Mouse (Mus musculus): ENCODE measurements around the gene Dhrs3. TPM values are rescaled to one million over a fixed set of nuclear protein-coding genes. Genes with fewer than 3 reads are reported as not detected.

Dhrs3 gene
- polyA plus RNA-seq, 1 experiment from 2014 or later, result 123 TPM

DNA sequence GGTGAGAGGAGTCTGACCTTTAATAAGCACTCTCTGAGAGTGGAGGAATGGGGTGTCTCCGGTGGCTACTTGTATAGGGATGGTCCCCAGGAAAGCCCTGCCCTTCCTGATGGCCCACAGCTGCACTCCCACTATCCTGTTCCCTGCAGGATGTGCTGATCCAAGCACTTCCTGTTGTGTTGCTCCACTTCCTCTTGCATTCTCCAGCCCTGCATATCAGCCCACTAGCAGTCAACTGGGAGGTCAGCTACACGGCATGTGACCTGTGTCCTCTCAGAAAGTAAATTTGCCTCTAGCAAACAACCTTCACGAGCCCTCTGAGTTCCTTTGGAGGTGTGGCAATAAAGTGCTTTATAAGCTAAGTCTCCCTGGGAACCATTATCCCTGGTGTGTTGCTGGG is 11.3 kb downstream of the Dhrs3 start:
- 44% methylated on average over 3 of the region's 3 CpGs for WGBS
- Histone ChIP-seq H3K4me2 (ENCODE audit: low read length) (no peak overlapping the region), H3K36me3 (ENCODE audit: control insufficient read depth, insufficient read depth, low read length) (peaks cover 28% of the 10 kb centered on the region), H3K27ac (ENCODE audit: low read depth) (peak overlapping the region; percentile 47; the same call in 1 of the 2 replicates), H3K27me3 (replicated peaks; ENCODE audit: control insufficient read depth, insufficient read depth, low read length) (no peaks in the 10 kb centered on the region), H3K9ac (ENCODE audit: low read length) (no peak overlapping the region), H3K4me3 (ENCODE audit: low read depth, low read length) (no peak overlapping the region), H3K9me3 (ENCODE audit: control insufficient read depth, low read length) (no peaks in the 10 kb centered on the region), H3K4me1 (replicated peaks; ENCODE audit: control insufficient read depth, insufficient read depth, low read length) (peaks cover 27% of the 10 kb centered on the region)
- DNase-seq (ENCODE audit: low spot score) (no peak), ATAC-seq (replicated peaks; ENCODE audit: low FRiP score, low TSS enrichment, low read depth) (0 out of 2 replicates have a peak, but pooled peaks have one; percentile 7)

DNA sequence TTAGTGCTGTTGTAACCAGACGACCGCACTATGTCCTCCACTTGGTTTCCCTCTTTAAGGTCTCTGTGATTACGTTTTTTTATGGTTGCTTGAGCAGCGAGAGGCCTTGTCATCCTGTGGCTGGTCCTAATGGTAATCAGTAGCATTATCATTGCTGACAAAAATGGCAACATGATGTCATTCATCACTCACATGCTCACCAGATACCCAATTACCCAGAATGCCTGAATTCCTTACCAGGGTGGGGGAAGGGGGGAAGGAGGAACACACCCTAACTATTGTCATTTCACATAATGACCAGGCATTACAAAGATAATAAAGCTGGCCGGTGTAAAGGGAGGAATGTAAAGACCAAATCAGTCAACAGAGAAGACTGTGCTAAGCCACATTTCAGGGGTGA is 12.5 kb downstream of the Dhrs3 start:
- Histone ChIP-seq H3K9ac (ENCODE audit: low read length) (no peak overlapping the region), H3K9me3 (ENCODE audit: control insufficient read depth, low read length) (no peaks in the 10 kb centered on the region), H3K27ac (ENCODE audit: low read depth) (0 out of 2 replicates have a peak overlapping the region, but pooled peaks have one; percentile 2), H3K4me1 (replicated peaks; ENCODE audit: control insufficient read depth, insufficient read depth, low read length) (peaks cover 27% of the 10 kb centered on the region), H3K4me2 (ENCODE audit: low read length) (no peak overlapping the region), H3K4me3 (ENCODE audit: low read depth, low read length) (no peak overlapping the region), H3K27me3 (replicated peaks; ENCODE audit: control insufficient read depth, insufficient read depth, low read length) (no peaks in the 10 kb centered on the region), H3K36me3 (ENCODE audit: control insufficient read depth, insufficient read depth, low read length) (peaks cover 16% of the 10 kb centered on the region)
- 59% methylated on average over 5 of the region's 5 CpGs for WGBS
- ATAC-seq (replicated peaks; ENCODE audit: low FRiP score, low TSS enrichment, low read depth) (no peak), DNase-seq (ENCODE audit: low spot score) (no peak)

DNA sequence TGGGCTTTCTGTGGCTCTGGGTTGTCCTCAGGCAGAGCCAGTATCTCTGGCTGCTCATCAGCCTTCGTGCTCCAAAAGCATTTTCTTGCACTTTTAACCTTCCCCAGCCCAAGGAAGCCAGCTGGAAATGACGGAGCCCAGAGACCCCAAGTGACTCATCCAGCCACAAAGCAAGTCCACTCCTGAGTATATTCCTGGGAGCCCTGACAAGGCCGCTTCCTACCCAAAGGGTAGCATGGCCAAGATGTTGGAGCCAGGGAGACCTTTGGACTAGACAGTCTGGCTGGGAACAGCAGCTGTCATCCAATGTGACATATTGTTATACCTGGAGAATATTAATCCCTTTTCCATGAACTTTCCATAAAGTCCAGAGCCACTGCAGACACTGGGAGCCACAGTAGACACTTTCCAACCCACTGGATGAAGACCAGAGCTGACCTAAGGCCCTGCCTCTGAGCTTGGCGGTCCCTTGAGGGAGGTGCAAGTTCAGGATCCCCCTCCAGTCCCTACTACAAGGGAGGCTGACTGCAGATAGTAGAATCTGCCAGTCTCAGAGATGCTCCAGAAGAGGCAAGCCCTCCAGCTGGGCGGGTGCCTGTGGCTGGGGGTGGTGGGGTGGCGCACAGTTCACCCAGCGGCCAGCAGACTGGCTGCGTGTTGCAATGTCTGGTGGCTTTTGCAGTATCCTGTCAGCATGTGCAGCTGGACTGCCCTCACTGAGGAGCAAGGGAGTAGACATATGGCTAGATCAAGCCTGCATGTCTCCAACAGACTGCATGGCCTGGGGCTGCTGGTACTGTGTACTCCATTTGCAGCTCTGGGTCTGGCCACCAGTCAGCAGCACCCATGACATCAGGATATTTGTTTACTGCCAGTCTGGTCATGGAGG is 13.6 kb downstream of the Dhrs3 start:
- Histone ChIP-seq H3K4me1 (replicated peaks; ENCODE audit: control insufficient read depth, insufficient read depth, low read length) (peaks cover 27% of the 10 kb centered on the region), H3K9me3 (ENCODE audit: control insufficient read depth, low read length) (no peaks in the 10 kb centered on the region), H3K36me3 (ENCODE audit: control insufficient read depth, insufficient read depth, low read length) (peaks cover 15% of the 10 kb centered on the region)

DNA sequence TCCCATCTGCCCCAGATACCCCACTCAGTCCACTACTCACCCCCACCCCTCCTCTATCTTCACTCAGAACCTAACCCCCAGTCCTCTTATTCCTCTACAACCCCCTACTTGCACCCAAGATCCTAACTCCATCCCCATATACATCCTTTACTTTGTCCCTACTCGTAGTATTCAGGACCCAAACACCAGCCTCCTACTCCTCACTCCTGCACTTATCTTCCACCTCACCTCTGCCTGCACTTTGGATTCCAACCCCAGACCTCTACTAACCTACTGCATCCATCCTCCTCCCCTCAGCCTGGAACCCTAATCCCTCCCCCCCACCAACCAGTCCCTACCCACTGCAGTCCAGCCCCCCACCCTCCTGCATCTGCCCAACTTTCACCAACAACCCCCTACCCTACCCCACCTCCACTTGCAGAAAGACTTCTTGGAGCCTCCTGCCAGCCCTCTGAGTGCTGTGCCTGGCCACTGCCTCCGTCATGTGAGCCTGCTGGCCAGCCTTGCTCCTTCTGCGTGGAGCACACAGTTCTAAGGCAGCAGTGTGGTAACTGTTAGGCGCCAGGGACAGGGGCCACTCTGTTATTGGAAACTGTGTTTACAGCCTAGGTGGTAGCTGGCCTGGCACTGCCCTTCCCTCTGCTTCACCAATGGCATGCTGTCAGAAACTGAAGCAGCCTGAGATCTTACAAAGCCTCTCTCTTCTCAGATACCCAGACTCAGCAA is 14.5 kb downstream of the Dhrs3 start:
- H3K9ac ChIP-seq (ENCODE audit: low read length), result no peak overlapping the region

More for the DNA sequence above, 13.6 kb downstream of the Dhrs3 start:
- Histone ChIP-seq H3K4me3 (ENCODE audit: low read depth, low read length) (no peak overlapping the region), H3K9ac (ENCODE audit: low read length) (no peak overlapping the region), H3K4me2 (ENCODE audit: low read length) (no peak overlapping the region), H3K27me3 (replicated peaks; ENCODE audit: control insufficient read depth, insufficient read depth, low read length) (no peaks in the 10 kb centered on the region), H3K27ac (ENCODE audit: low read depth) (no peak overlapping the region; the same call in 1 of the 2 replicates)
- DNase-seq (ENCODE audit: low spot score) (no peak), ATAC-seq (replicated peaks; ENCODE audit: low FRiP score, low TSS enrichment, low read depth) (no peak)
- 53% methylated on average over 8 of the region's 8 CpGs for WGBS

DNA sequence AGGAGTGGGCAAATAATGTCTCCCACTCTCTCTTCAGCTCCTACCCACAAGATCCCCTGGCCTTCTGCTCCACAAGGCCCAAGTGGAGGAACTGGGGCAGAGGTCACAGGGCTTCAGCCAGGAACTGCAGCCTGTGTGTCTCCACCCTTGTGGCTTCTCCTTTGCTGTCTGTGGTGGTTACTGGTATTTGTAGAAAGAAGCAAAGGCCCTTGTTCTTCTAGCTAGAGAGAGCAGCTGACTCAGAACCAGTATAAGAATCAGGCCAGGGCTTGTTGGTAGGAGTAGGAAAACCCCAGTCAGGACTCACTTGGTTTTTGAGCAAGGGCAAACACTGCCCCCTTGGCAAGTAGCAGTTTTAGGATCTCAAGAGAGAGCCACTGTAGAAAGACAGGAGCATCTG is 16.2 kb downstream of the Dhrs3 start:
- H3K27me3 ChIP-seq (replicated peaks; ENCODE audit: control insufficient read depth, insufficient read depth, low read length), result no peaks in the 10 kb centered on the region
- H3K4me2 ChIP-seq (ENCODE audit: low read length), result no peak overlapping the region
- H3K9ac ChIP-seq (ENCODE audit: low read length), result no peak overlapping the region
- H3K27ac ChIP-seq (ENCODE audit: low read depth), result no peak overlapping the region
- ATAC-seq (replicated peaks; ENCODE audit: low FRiP score, low TSS enrichment, low read depth) (no peak), DNase-seq (ENCODE audit: low spot score) (no peak)
- H3K9me3 ChIP-seq (ENCODE audit: control insufficient read depth, low read length), result no peaks in the 10 kb centered on the region
- H3K4me1 ChIP-seq (replicated peaks; ENCODE audit: control insufficient read depth, insufficient read depth, low read length), result peaks cover 22% of the 10 kb centered on the region
- peaks cover 20% of the 10 kb centered on the region for H3K36me3 ChIP-seq (ENCODE audit: control insufficient read depth, insufficient read depth, low read length)
- H3K4me3 ChIP-seq (ENCODE audit: low read depth, low read length), result no peak overlapping the region

More for the DNA sequence above, 14.5 kb downstream of the Dhrs3 start:
- DNase-seq (ENCODE audit: low spot score) (no peak), ATAC-seq (replicated peaks; ENCODE audit: low FRiP score, low TSS enrichment, low read depth) (no peak)
- Histone ChIP-seq H3K4me2 (ENCODE audit: low read length) (no peak overlapping the region), H3K4me1 (replicated peaks; ENCODE audit: control insufficient read depth, insufficient read depth, low read length) (peaks cover 26% of the 10 kb centered on the region), H3K9me3 (ENCODE audit: control insufficient read depth, low read length) (no peaks in the 10 kb centered on the region), H3K36me3 (ENCODE audit: control insufficient read depth, insufficient read depth, low read length) (peaks cover 16% of the 10 kb centered on the region), H3K4me3 (ENCODE audit: low read depth, low read length) (no peak overlapping the region), H3K27ac (ENCODE audit: low read depth) (no peak overlapping the region), H3K27me3 (replicated peaks; ENCODE audit: control insufficient read depth, insufficient read depth, low read length) (no peaks in the 10 kb centered on the region)
- WGBS, result 79% methylated on average over 4 of the region's 4 CpGs

DNA sequence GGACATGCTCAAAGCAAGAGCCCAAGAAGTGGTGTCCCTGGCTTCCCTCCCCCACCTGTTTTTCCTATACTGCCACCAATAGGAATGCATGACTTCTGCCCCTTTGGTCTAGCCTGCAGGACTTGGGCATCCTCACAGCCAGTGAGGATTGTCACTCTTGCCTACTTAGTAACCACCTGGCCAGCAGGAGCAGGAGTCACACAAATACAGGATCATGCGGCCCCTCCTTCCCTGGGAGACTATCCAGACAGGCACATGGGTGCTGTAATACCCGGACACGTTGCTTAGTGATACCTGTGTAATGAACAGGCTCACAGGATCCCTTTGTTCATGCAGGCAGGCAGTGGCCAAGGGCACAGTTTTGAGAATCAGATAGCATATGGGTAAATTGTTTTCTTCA is 17.7 kb downstream of the Dhrs3 start:
- H3K4me2 ChIP-seq (ENCODE audit: low read length), result no peak overlapping the region
- no peak overlapping the region for H3K4me3 ChIP-seq (ENCODE audit: low read depth, low read length)
- no peak overlapping the region for H3K9ac ChIP-seq (ENCODE audit: low read length)
- no peak for ATAC-seq (replicated peaks; ENCODE audit: low FRiP score, low TSS enrichment, low read depth)
- peaks cover 16% of the 10 kb centered on the region; the same call in 1 of the 2 replicates for H3K36me3 ChIP-seq (ENCODE audit: control insufficient read depth, insufficient read depth, low read length)
- H3K9me3 ChIP-seq (ENCODE audit: control insufficient read depth, low read length), result no peaks in the 10 kb centered on the region
- H3K4me1 ChIP-seq (replicated peaks; ENCODE audit: control insufficient read depth, insufficient read depth, low read length), result peaks cover 18% of the 10 kb centered on the region
- no peaks in the 10 kb centered on the region for H3K27me3 ChIP-seq (replicated peaks; ENCODE audit: control insufficient read depth, insufficient read depth, low read length)
- no peak overlapping the region for H3K27ac ChIP-seq (ENCODE audit: low read depth)
- DNase-seq (ENCODE audit: low spot score), result no peak
- 77% methylated on average over 3 of the region's 3 CpGs for WGBS

DNA sequence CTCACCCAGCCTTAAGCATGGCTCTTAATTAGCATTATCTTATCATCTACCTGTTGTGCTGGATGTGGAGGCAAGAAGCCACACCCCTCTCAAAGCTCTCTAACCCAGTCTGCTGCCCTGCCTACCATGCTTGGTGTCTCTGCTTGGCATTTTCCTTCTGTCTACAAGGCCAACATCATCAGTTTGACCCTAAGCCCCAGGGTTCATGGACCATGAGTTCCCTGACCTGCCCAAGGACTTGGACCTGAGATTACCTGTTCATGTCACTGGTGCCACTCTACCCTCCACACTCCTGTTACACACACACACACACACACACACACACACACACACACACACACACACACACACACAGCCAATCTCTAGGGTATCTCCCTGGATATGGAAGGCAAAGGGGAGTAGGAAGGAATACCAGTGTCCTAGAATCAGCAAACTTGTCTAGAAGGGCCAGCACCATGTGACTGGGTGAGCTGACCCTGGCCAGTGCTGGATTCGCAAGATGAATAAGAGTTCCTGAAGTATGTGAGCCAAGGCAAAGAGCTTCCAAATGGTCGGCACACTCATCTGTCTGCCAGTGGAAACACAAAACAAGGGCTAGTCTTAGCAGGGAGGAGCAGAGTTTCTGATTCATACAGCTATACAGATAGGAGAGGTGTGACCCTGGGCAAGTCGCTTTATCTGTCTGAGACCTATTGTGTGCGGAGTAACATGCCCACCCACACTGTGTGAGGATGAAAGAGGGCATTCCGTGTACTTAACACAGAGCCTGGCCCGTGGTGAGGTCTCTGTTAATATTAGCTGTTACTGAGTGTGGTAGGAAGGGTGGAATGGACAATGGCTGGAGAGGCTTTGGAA is 20.9 kb downstream of the Dhrs3 start:
- no peak for DNase-seq (ENCODE audit: low spot score)

DNA sequence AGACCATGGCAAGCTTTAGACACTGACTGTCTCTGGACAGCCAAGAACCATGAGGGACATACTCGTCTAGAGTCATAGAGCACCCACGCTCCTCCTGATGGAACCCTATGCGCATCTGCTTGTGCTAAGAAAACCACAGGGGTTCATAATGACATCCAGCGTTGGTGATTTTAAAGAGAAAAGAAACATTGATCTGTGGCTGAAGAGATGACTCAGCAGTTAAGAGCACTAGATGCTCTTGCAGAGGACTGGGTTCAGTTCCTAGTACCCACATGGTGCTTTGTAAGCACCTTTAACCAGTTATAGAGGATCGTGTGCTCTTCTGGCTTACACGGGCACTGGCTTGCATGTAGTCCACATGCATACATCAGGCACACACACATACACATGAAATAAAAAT is 23.9 kb downstream of the Dhrs3 start:
- Histone ChIP-seq H3K4me2 (ENCODE audit: low read length) (no peak overlapping the region), H3K4me1 (replicated peaks; ENCODE audit: control insufficient read depth, insufficient read depth, low read length) (no peaks in the 10 kb centered on the region), H3K9me3 (ENCODE audit: control insufficient read depth, low read length) (no peaks in the 10 kb centered on the region), H3K27ac (ENCODE audit: low read depth) (no peak overlapping the region), H3K9ac (ENCODE audit: low read length) (no peak overlapping the region), H3K36me3 (ENCODE audit: control insufficient read depth, insufficient read depth, low read length) (peaks cover 42% of the 10 kb centered on the region), H3K4me3 (ENCODE audit: low read depth, low read length) (no peak overlapping the region), H3K27me3 (replicated peaks; ENCODE audit: control insufficient read depth, insufficient read depth, low read length) (no peaks in the 10 kb centered on the region)
- ATAC-seq (replicated peaks; ENCODE audit: low FRiP score, low TSS enrichment, low read depth) (no peak), DNase-seq (ENCODE audit: low spot score) (no peak)
- 91% methylated on average over 6 of the region's 6 CpGs for WGBS

More for the DNA sequence above, 20.9 kb downstream of the Dhrs3 start:
- ATAC-seq (replicated peaks; ENCODE audit: low FRiP score, low TSS enrichment, low read depth), result no peak
- no peaks in the 10 kb centered on the region for H3K4me1 ChIP-seq (replicated peaks; ENCODE audit: control insufficient read depth, insufficient read depth, low read length)
- no peak overlapping the region for H3K27ac ChIP-seq (ENCODE audit: low read depth)
- H3K9me3 ChIP-seq (ENCODE audit: control insufficient read depth, low read length), result no peaks in the 10 kb centered on the region
- H3K4me3 ChIP-seq (ENCODE audit: low read depth, low read length), result no peak overlapping the region
- WGBS, result 84% methylated on average over 6 of the region's 6 CpGs
- H3K4me2 ChIP-seq (ENCODE audit: low read length), result no peak overlapping the region
- peaks cover 18% of the 10 kb centered on the region; the same call in 1 of the 2 replicates for H3K36me3 ChIP-seq (ENCODE audit: control insufficient read depth, insufficient read depth, low read length)
- no peaks in the 10 kb centered on the region for H3K27me3 ChIP-seq (replicated peaks; ENCODE audit: control insufficient read depth, insufficient read depth, low read length)
- no peak overlapping the region for H3K9ac ChIP-seq (ENCODE audit: low read length)

Data from intestine, embryonic 14.5 days (tissue).